Mouse (Mus musculus): Measurements from ENCODE around the gene Tspan18.

DNA sequence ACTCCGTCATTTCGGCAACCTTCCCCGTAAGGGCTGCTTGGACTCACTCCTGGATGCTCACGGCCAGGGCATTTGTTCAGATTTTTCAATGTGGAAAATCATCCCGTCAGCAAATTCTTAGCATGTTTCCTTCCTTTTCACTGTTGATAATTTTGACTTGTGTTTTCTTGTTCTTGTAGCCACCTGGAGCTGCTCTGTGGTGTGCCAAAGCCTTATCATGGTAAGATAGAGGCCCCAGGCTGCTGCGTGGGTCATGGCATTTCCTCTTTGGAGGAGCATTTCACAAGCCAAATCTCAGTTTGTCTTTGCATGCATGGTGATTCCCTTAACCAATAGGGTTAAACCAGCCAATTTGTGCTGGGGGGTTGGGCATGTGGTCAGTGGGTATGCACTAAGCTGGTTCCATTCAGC, 182.1 kb downstream of the Tspan18 start:
- TF ChIP-seq CTCF (IDR thresholded peaks at IDR 0.05) (no peak), POLR2A (IDR thresholded peaks at IDR 0.05; ENCODE audit: insufficient read depth, low read depth, low read length) (no peak), EP300 (IDR thresholded peaks at IDR 0.05; ENCODE audit: insufficient read depth, low read depth, low read length) (no peak)

Measured in heart, adult 2 months (tissue).